Mouse (Mus musculus): ENCODE measurements around the gene Wtip. TPM values are rescaled to one million over a fixed set of nuclear protein-coding genes. Genes with fewer than 3 reads are reported as not detected.
A peak's percentile ranks its signal among the peaks of the same experiment; 100 is the strongest.

The Wtip gene
- total RNA-seq, 1 experiment: 68.6 TPM

DNA sequence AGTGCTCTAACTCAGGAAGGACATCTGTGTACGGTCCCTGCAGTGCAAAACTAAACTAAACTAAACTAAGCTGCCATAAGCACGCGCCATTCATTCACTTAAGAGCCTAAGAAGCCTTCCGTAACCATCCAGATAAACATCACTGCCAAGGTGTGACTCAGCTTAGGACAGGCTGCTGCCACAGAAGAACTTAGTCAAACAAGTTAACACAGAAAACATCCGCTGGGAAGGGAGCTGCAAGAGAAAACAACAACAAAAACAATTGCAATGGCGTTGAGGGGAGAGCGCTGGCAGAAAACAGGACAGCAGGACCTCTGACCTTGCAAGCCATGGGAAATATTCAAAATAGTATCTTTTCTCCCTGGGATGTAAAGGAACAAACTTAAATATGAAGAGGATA lies 31.6 kb upstream of the Wtip start:
- TF ChIP-seq ZNF384 (IDR thresholded peaks at IDR 0.05; ENCODE audit: low read depth, low read length) (no peak), ZC3H11A (IDR thresholded peaks at IDR 0.05; ENCODE audit: borderline replicate concordance, low read depth, low read length) (no peak), CHD2 (IDR thresholded peaks at IDR 0.05; ENCODE audit: low read depth, low read length) (no peak), HCFC1 (IDR thresholded peaks at IDR 0.05; ENCODE audit: borderline replicate concordance, insufficient read depth, low read length) (no peak), MAFK (IDR thresholded peaks at IDR 0.05; ENCODE audit: insufficient read depth, low read depth, low read length) (no peak)
- Histone ChIP-seq H3K9me3 (ENCODE audit: control insufficient read depth, insufficient read depth, low read depth, low read length) (no peaks in the 10 kb centered on the region), H3K4me1 (ENCODE audit: control insufficient read depth in 2 of 2, insufficient read depth in 2 of 2, low read length in 2 of 2, poor library complexity in 1 of 2) (peaks cover 5 to 6% of the 10 kb centered on the region in 2 experiments; a peak in 1 of 4 replicates), H3K9ac (ENCODE audit: insufficient read depth, low read depth, low read length, poor library complexity, severe bottlenecking) (no peak overlapping the region), H3K36me3 (ENCODE audit: control insufficient read depth, insufficient read depth, low read length, poor library complexity, severe bottlenecking) (peaks cover 48% of the 10 kb centered on the region), H3K27ac (ENCODE audit: insufficient read depth, low read depth, low read length, poor library complexity, severe bottlenecking) (peak overlapping the region; percentile 20; the same call in 1 of the 2 replicates), H3K4me3 (ENCODE audit: insufficient read depth in 1 of 2, low read depth in 1 of 2, low read length in 2 of 2, poor library complexity in 1 of 2, severe bottlenecking in 1 of 2) (no peak overlapping the region)
- no peak for DNase-seq (ENCODE audit: low read depth, low spot score)
- in situ Hi-C loops (cut with MboI; ENCODE audit: low sequenced_read_pairs in 2 of 2, unreplicated experiment in 2 of 2): no loop called here

DNA sequence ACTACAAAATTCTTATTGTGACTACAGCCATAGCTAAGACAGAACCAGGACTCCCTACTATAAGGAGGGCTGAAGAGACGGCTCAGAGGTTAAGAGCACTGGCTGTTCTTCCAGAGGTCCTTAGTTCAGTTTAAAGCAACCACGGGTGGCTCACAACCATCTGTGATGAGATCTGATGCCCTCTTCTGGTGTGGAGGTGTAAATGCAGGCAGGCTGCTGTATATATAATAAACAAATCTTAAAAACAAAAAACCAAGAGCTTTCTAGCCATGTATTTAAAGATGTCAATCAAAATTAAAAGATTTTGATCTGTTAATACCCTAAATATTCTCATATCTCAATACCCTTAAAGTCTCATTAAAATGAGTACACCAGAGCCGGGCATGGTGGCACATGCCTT lies 26.1 kb upstream of the Wtip start:
- H3K36me3 ChIP-seq (ENCODE audit: control insufficient read depth, insufficient read depth, low read length, poor library complexity, severe bottlenecking): peaks cover 80% of the 10 kb centered on the region
- H3K27ac ChIP-seq (ENCODE audit: insufficient read depth, low read depth, low read length, poor library complexity, severe bottlenecking): no peak overlapping the region
- no peaks in the 10 kb centered on the region for H3K9me3 ChIP-seq (ENCODE audit: control insufficient read depth, insufficient read depth, low read depth, low read length)
- no peak overlapping the region for H3K9ac ChIP-seq (ENCODE audit: insufficient read depth, low read depth, low read length, poor library complexity, severe bottlenecking)
- no peak for DNase-seq (ENCODE audit: low read depth, low spot score)
- TF ChIP-seq CHD2 (IDR thresholded peaks at IDR 0.05; ENCODE audit: low read depth, low read length): no peak
- TF ChIP-seq HCFC1 (IDR thresholded peaks at IDR 0.05; ENCODE audit: borderline replicate concordance, insufficient read depth, low read length): no peak
- TF ChIP-seq ZNF384 (IDR thresholded peaks at IDR 0.05; ENCODE audit: low read depth, low read length): no peak
- TF ChIP-seq ZC3H11A (IDR thresholded peaks at IDR 0.05; ENCODE audit: borderline replicate concordance, low read depth, low read length): no peak
- TF ChIP-seq MAFK (IDR thresholded peaks at IDR 0.05; ENCODE audit: insufficient read depth, low read depth, low read length): no peak
- peaks cover 0 to 2% of the 10 kb centered on the region in 2 experiments; a peak in 1 of 4 replicates for H3K4me1 ChIP-seq (ENCODE audit: control insufficient read depth in 2 of 2, insufficient read depth in 2 of 2, low read length in 2 of 2, poor library complexity in 1 of 2)
- no peak overlapping the region for H3K4me3 ChIP-seq (ENCODE audit: insufficient read depth in 1 of 2, low read depth in 1 of 2, low read length in 2 of 2, poor library complexity in 1 of 2, severe bottlenecking in 1 of 2)
- in situ Hi-C loops (cut with MboI; ENCODE audit: low sequenced_read_pairs in 2 of 2, unreplicated experiment in 2 of 2): loop anchor here (5.0 to 10.0 kb wide), 2 partner anchors 53 to 56 kb away; no protein-coding TSS in a partner anchor

DNA sequence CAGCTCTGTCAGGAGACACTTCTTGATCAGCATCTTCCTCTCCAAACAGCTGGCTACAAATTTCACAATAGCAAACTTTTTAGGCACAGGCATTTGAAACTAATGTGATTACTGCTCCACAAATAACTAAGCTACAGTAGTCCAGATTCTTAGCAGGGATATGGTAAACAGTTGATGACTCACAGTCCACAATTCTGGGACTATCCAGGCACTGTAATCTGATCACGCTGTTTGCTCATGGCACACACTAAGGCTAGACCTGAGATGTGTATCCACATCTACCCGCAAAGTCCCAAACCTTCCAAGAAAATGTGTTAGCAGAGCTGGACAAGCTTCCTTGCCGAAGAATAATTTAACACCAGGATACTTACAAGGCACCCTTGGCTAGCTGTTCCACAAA lies 24.9 kb upstream of the Wtip start:
- Histone ChIP-seq H3K4me1 (ENCODE audit: control insufficient read depth in 2 of 2, insufficient read depth in 2 of 2, low read length in 2 of 2, poor library complexity in 1 of 2) (no peaks in the 10 kb centered on the region), H3K36me3 (ENCODE audit: control insufficient read depth, insufficient read depth, low read length, poor library complexity, severe bottlenecking) (peaks cover 80% of the 10 kb centered on the region), H3K4me3 (ENCODE audit: insufficient read depth in 1 of 2, low read depth in 1 of 2, low read length in 2 of 2, poor library complexity in 1 of 2, severe bottlenecking in 1 of 2) (no peak overlapping the region), H3K9me3 (ENCODE audit: control insufficient read depth, insufficient read depth, low read depth, low read length) (no peaks in the 10 kb centered on the region), H3K27ac (ENCODE audit: insufficient read depth, low read depth, low read length, poor library complexity, severe bottlenecking) (no peak overlapping the region; the same call in 1 of the 2 replicates), H3K9ac (ENCODE audit: insufficient read depth, low read depth, low read length, poor library complexity, severe bottlenecking) (no peak overlapping the region)
- in situ Hi-C loops (cut with MboI; ENCODE audit: low sequenced_read_pairs in 2 of 2, unreplicated experiment in 2 of 2): loop anchor here (5.0 to 10.0 kb wide), 2 partner anchors 54 to 57 kb away; no protein-coding TSS in a partner anchor
- TF ChIP-seq HCFC1 (IDR thresholded peaks at IDR 0.05; ENCODE audit: borderline replicate concordance, insufficient read depth, low read length): no peak
- TF ChIP-seq MAFK (IDR thresholded peaks at IDR 0.05; ENCODE audit: insufficient read depth, low read depth, low read length): no peak
- no peak for TF ChIP-seq ZC3H11A (IDR thresholded peaks at IDR 0.05; ENCODE audit: borderline replicate concordance, low read depth, low read length)
- no peak for TF ChIP-seq CHD2 (IDR thresholded peaks at IDR 0.05; ENCODE audit: low read depth, low read length)
- no peak for DNase-seq (ENCODE audit: low read depth, low spot score)

DNA sequence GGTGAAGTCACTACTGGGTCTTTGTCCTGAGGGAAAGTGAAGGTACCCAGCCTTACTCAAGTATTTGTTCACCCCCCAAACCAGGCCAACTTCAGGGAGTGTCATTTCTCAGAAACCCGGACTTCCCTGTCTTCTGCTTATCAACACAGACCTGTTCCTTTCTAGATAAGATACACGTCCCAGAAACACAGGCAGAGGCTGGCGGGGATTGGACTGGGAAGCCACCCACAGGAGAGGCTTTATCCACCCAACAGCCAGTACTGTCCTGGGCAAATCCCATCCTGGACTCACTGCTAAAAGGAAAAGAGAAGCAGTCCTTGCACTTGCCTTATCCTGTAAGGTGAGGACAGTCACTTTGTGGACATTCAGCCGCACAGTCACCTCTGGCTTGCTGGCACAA lies 14.1 kb upstream of the Wtip start:
- Histone ChIP-seq H3K27ac (ENCODE audit: insufficient read depth, low read depth, low read length, poor library complexity, severe bottlenecking) (no peak overlapping the region), H3K36me3 (ENCODE audit: control insufficient read depth, insufficient read depth, low read length, poor library complexity, severe bottlenecking) (peaks cover 73% of the 10 kb centered on the region), H3K9ac (ENCODE audit: insufficient read depth, low read depth, low read length, poor library complexity, severe bottlenecking) (no peak overlapping the region), H3K4me3 (ENCODE audit: insufficient read depth in 1 of 2, low read depth in 1 of 2, low read length in 2 of 2, poor library complexity in 1 of 2, severe bottlenecking in 1 of 2) (no peak overlapping the region), H3K9me3 (ENCODE audit: control insufficient read depth, insufficient read depth, low read depth, low read length) (no peaks in the 10 kb centered on the region), H3K4me1 (ENCODE audit: control insufficient read depth in 2 of 2, insufficient read depth in 2 of 2, low read length in 2 of 2, poor library complexity in 1 of 2) (no peaks in the 10 kb centered on the region)
- in situ Hi-C loops (cut with MboI; ENCODE audit: low sequenced_read_pairs in 2 of 2, unreplicated experiment in 2 of 2): no loop called here
- DNase-seq (ENCODE audit: low read depth, low spot score): no peak
- TF ChIP-seq ZC3H11A (IDR thresholded peaks at IDR 0.05; ENCODE audit: borderline replicate concordance, low read depth, low read length) (no peak), MAFK (IDR thresholded peaks at IDR 0.05; ENCODE audit: insufficient read depth, low read depth, low read length) (no peak), ZNF384 (IDR thresholded peaks at IDR 0.05; ENCODE audit: low read depth, low read length) (no peak), CHD2 (IDR thresholded peaks at IDR 0.05; ENCODE audit: low read depth, low read length) (no peak), HCFC1 (IDR thresholded peaks at IDR 0.05; ENCODE audit: borderline replicate concordance, insufficient read depth, low read length) (no peak)

DNA sequence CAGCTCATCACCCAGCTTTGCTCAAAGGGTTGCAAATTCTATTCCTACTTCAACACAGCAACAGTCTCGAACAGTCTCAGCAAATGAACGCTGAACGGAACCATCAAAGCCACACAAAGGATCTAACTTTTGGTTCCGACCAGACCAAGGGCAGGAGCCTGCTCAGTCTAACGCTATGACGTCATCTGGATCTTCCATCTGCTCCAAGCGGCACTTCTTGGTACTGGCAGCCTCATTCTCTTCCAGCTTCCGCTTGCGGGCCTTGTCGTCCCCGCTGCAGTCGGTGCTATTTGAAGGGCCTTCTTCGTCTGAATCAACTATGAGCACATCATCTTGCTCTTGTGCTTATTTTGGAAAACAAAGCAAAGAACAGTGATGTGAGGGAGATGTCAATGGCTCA lies 8.1 kb upstream of the Wtip start:
- peaks cover 47% of the 10 kb centered on the region for H3K36me3 ChIP-seq (ENCODE audit: control insufficient read depth, insufficient read depth, low read length, poor library complexity, severe bottlenecking)
- no peak for TF ChIP-seq ZNF384 (IDR thresholded peaks at IDR 0.05; ENCODE audit: low read depth, low read length)
- no peak for TF ChIP-seq ZC3H11A (IDR thresholded peaks at IDR 0.05; ENCODE audit: borderline replicate concordance, low read depth, low read length)
- TF ChIP-seq HCFC1 (IDR thresholded peaks at IDR 0.05; ENCODE audit: borderline replicate concordance, insufficient read depth, low read length): no peak
- no peak for TF ChIP-seq CHD2 (IDR thresholded peaks at IDR 0.05; ENCODE audit: low read depth, low read length)
- TF ChIP-seq MAFK (IDR thresholded peaks at IDR 0.05; ENCODE audit: insufficient read depth, low read depth, low read length): no peak
- in situ Hi-C loops (cut with MboI; ENCODE audit: low sequenced_read_pairs in 2 of 2, unreplicated experiment in 2 of 2): no loop called here

More for the DNA sequence above, 8.1 kb upstream of the Wtip start:
- H3K9me3 ChIP-seq (ENCODE audit: control insufficient read depth, insufficient read depth, low read depth, low read length): no peaks in the 10 kb centered on the region
- no peak overlapping the region for H3K27ac ChIP-seq (ENCODE audit: insufficient read depth, low read depth, low read length, poor library complexity, severe bottlenecking)
- DNase-seq (ENCODE audit: low read depth, low spot score): no peak
- no peak overlapping the region for H3K4me3 ChIP-seq (ENCODE audit: insufficient read depth in 1 of 2, low read depth in 1 of 2, low read length in 2 of 2, poor library complexity in 1 of 2, severe bottlenecking in 1 of 2)
- H3K9ac ChIP-seq (ENCODE audit: insufficient read depth, low read depth, low read length, poor library complexity, severe bottlenecking): no peak overlapping the region
- H3K4me1 ChIP-seq (ENCODE audit: control insufficient read depth in 2 of 2, insufficient read depth in 2 of 2, low read length in 2 of 2, poor library complexity in 1 of 2): peaks cover 0 to 4% of the 10 kb centered on the region in 2 experiments; a peak in 1 of 4 replicates
